Mouse (Mus musculus): ENCODE data around the gene 9030612E09Rik.

The 9030612E09Rik gene

DNA sequence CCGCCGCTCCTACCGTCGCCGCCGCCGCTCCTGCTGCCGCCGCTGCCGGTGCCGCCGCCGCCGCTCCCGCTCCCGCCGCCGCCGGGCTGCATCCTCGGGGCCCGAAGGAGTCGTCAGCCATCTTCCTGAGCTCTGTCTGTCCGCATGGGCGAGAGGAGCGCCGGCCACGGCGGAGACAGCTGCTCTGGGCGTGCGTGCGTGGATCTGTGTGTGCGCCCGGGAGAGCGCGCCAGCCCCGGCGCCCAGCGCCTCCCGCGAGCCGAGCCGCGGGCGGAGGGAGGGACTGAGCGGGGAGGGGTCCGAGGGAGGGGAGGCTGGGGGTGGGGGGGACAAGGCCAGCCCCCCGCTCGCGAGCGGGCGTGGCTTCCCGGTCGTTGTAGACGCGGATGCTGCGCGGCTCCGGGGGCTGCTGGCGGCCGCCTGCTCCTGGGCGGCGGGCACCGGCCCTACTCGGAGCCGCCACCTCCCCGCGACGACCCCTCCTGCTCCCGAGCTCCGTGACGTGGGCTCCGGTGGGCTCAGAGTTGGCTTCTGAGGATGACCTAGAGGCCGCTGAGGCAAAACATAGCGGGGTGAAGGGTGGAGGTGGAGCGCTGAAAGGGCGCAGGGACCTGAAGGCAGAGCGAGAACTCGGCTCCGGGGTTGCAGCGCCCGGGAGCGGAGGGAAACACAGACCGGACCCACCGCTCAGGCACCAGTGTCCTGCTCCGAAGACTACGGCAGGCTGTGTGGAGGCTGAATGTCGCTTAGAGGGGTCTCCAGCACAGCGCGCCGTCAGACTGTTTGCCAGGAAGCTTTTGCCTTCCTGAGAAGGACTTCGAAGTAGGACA is at the start of gene 9030612E09Rik, which contains the start of gene Sobp:
9030612E09Rik (plus strand) TSS at position 379 of the 830 bp plus-strand sequence.
Sobp (minus strand) TSS at position 205 of the 830 bp plus-strand sequence.
- no peak for DNase-seq (ENCODE audit: low read depth)

DNA sequence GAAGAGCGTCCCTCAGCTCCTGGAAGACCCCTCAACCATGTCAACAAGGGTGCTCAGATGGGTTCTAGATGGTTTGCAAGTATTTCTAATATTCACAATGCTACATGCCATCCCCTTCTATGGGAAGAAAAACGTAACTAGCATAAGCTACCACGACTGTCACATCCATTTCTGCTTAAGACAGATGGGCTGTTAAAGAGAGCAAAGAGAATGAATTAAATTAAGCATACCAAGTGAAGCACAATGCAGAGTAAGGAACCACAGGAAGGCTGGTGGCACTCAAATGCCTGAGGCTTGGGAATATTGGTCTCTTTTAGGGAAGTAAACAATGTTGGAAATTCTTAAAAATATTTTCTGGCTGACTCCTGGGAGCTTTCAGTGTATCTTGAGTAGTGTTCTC is 45.8 kb upstream of the 9030612E09Rik start:
- no peak for DNase-seq (ENCODE audit: low read depth)

- no peak for DNase-seq (ENCODE audit: low read depth)
These were observed 40.5 kb upstream of the 9030612E09Rik start for GRCm38 (mm10) chr10:43134027-43134426.

DNA sequence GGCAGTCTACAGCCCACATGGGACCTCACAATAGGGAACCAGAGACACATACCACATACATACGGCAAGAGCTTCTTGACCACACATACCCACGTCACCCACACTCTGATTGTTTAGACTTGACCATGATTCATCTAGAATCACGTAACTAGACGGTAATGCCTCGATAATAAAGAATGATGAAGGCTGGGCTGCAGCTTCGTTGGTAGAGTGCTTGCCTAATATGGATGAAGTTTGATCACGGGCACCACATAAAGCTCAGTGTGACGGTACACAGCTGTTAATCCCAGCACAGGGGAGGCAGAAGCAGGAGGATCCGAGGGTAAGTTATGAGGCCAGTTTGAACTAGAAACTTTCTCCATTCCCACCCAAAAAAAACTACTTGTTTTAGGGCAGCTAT is 31.3 kb upstream of the 9030612E09Rik start:
- peak; percentile 14 for DNase-seq (ENCODE audit: low read depth)

DNA sequence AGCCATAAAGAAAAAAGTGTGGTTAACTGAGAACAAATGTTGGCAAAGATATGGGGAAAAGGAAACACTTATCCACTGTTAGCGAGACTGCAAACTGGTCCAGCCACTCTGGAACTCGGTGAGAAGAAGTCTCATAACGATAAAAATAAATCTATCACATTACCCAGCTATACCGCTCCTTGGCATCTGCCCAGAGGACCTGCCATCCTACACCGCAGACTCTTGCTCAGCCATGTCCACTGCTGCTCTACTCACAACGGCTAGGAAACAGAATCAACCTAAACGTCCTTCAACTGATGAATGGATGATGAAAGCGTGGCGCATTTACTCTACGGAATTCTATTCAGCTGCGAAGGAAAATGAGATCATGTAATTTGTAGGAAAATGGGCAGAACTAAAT is 26.0 kb upstream of the 9030612E09Rik start:
- no peak for DNase-seq (ENCODE audit: low read depth)

DNA sequence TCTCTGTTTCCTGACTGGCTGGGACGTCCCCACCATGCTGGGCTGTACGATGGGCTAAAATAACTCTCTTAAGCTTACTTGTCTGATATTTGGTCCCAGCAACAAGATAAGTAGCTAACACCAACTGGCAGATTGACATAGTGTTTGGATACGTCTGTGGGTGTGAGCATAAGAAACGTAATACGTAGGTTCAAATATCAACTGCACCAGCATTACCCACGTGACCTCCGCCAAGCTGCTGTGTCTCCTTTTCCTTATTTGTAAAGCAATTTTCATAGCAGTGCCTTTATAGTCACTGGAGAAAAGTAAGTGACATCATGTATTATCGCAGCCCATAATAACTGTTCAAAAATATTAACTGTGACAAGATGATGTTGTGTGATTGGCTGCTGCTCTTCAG is 21.9 kb upstream of the 9030612E09Rik start:
- DNase-seq (ENCODE audit: low read depth) = no peak

DNA sequence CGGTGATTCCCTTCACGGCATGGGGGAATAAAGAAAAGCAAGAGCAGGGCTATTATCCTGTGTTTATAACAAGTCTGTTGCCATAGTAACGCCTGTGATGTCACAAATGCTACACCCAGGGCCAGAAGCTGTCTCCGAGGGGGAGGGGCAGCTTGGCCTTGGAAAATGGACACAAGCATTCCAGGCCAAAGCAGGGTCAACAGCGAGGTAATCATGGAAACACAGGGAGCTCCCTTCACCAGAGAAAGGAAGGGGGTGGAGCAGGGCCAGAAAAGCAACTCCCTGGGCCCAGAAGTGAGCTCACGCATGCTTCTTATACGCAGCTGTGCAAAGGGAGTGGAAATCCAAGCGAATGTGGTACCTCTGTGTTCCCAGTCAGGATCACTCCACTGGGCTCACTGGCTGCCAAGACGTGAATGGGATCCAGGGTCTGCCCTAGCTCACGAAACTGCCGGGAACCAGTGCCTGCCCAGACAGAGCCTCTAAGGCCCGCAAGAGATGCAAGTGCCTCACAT is 19.4 kb upstream of the 9030612E09Rik start:
- DNase-seq (ENCODE audit: low read depth) = peak; percentile 64

- no peak for DNase-seq (ENCODE audit: low read depth)
These were observed 15.6 kb upstream of the 9030612E09Rik start for GRCm38 (mm10) chr10:43158917-43159316.

DNA sequence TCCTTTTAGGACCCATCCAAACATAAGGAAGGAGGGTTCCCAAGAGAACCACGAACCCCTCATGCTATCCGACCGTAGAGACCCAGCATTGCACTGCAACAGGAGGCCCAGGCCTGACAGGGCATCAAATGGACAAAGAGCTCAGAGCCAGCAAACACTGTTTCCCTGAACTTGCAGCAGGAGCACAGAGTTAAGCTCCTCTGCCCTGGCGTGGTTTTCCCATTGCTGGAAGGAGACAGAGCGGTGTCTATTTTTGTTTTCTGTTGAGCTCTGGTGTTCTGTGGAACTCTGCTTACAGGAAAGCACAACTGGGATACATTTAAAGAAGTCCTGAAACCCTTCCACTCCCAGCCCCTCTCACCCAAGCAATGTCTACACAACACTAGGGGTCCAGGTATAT is 15.2 kb upstream of the 9030612E09Rik start:
- no peak for DNase-seq (ENCODE audit: low read depth)

GRCm38 (mm10) chr10:43162318-43162717 is 12.2 kb upstream of the 9030612E09Rik start:
- DNase-seq (ENCODE audit: low read depth) = no peak

GRCm38 (mm10) chr10:43164406-43164805 is 10.1 kb upstream of the 9030612E09Rik start:
- DNase-seq (ENCODE audit: low read depth) = no peak

DNA sequence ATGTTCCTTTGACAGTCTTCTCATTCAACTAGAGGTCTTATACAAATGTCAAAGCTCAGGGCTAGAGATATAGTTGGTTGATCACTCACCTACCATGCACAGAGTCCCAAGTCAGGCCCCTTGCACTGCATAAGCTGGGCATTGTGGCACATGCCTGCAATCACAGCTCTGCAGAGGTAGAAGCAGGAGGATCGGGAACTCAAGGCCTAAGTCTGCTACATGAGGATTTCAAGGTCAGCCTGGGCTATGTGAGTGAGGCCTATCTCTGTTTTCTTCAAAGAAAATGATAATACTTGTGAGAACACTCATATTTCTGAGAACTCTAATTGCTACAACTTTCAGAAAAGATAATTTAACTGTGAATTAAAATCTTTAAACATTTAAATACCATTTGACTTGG is 8.4 kb upstream of the 9030612E09Rik start:
- DNase-seq (ENCODE audit: low read depth) = no peak

GRCm38 (mm10) chr10:43166817-43167216 is 7.7 kb upstream of the 9030612E09Rik start:
- DNase-seq (ENCODE audit: low read depth) = no peak

DNA sequence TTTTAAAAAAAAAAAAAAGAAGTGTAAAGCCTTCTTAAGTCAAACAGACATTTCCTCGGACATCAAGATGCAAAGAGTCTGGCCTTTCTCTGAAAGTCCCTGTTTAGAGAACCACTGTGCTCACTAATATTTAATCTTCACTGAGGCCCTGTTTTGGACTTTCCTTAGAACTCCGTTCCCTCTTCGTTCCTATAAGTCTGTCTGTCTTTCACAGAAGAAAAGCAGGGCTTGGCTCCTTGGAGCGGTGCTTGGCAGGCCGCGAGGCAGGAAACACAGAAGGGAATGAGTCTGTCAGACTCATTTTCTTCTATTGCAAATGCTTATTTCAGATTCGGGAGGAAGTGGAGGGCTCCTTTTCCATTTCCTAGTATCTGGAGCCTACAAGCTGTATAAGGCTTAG is 5.7 kb upstream of the 9030612E09Rik start:
- DNase-seq (ENCODE audit: low read depth) = no peak

GRCm38 (mm10) chr10:43171106-43171505 is 3.4 kb upstream of the 9030612E09Rik start:
- peak; percentile 18 for DNase-seq (ENCODE audit: low read depth)

GRCm38 (mm10) chr10:43172066-43172465 is 2.4 kb upstream of the 9030612E09Rik start:
- DNase-seq (ENCODE audit: low read depth) = peak; percentile 18

DNA sequence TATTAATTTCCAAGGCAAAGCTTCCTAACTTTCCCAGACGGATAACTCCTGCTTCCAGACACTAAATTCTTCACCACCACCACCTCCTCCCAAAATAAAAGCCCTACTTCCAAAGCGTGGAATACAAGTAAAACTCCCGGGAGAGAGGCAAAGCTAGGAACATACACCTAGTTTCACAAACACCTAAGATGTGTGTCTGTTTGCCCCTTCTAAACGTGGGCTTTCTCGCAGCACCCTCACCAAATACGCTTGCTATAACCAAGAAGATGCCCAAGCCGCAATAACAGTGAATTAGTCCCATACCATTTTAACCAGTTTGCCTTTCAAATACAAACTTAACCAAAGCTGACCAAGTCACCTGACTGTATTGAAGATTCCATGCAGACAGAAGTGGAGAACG is 1.9 kb upstream of the 9030612E09Rik start:
- no peak for DNase-seq (ENCODE audit: low read depth)

GRCm38 (mm10) chr10:43173141-43173827 is 1.2 kb upstream of the 9030612E09Rik start:
- DNase-seq (ENCODE audit: low read depth) = peak; percentile 67

GRCm38 (mm10) chr10:43173828-43174325 is 627 bp upstream of the 9030612E09Rik start:
- DNase-seq (ENCODE audit: low read depth) = no peak

DNA sequence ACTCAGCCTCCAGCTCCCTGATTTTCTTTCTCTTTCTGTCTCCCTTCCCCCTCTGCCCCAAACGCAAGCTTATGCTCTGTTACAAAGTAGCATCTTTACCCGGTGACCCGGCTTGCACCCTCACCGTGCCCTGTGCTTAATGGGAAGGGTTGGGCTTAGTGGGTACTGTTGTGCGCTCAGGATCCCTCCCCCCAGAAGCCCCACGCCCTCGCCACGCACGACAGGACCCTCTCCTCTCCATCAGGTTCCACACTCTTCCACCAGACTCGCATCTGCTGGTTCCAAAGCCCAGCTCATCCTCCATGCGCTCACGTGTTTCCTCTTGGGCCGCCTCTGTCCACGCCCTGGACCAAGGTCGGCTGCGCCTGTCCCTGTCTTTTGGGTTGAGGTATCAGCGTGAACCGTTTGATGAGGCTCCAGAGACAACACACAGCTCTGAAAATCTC is 675 bp downstream of the 9030612E09Rik start:
- DNase-seq (ENCODE audit: low read depth) = no peak

DNA sequence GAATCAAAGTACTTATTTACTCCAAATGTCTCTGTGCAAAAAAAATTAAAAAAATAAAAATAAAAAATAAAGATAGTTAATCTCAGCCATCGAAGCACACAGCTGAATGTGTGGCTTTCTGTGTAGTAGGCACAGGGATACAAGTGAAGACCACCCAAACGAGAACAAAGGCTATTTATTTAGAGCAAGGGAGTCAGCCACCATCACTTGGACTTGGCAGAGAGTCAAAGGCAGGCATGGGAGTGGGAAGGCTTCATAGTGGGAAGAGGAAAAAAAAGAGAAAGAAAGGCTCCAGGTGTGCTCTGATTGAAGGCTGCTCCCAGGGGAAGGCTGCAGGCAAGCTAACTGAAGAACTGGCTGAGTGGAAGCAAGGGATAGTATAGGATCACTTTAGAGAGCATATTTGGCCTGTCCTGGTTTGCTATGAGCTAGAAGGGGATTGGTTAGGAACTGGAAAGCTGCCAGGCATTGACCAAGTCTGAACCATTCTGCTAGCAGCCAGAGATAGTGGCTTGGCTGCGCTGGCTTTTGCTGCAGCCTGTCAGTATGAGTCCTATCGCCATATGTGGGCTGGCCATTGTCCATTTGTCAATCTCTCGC is 5.9 kb downstream of the 9030612E09Rik start:
- peak; percentile 27 for DNase-seq (ENCODE audit: low read depth)

GRCm38 (mm10) chr10:43200206-43200605 is 25.7 kb downstream of the 9030612E09Rik start:
- DNase-seq (ENCODE audit: low read depth) = no peak

Measured in NIH3T3 (cell line).